Mouse (Mus musculus) G1E (cell line): ENCODE measurements around the gene Csnk2a2.

Experiments
- CTCF ChIP-seq: IDR thresholded peaks from 2 replicates; pipeline ENCODE4 v1.5.1; 2012; ENCODE audit warnings: low read depth, low read length, inconsistent platforms, mixed read lengths
- GATA1 ChIP-seq: IDR thresholded peaks from 2 replicates; pipeline ENCODE4 v1.6.1; 2012; ENCODE audit warnings: borderline replicate concordance, low read length, inconsistent platforms, mixed read lengths
- POLR2AphosphoS5 ChIP-seq: IDR thresholded peaks from 2 replicates; pipeline ENCODE4 v1.6.1; 2012; ENCODE audit warnings: low read depth, low read length, inconsistent platforms; ENCODE audit not compliant: insufficient replicate concordance

DNA sequence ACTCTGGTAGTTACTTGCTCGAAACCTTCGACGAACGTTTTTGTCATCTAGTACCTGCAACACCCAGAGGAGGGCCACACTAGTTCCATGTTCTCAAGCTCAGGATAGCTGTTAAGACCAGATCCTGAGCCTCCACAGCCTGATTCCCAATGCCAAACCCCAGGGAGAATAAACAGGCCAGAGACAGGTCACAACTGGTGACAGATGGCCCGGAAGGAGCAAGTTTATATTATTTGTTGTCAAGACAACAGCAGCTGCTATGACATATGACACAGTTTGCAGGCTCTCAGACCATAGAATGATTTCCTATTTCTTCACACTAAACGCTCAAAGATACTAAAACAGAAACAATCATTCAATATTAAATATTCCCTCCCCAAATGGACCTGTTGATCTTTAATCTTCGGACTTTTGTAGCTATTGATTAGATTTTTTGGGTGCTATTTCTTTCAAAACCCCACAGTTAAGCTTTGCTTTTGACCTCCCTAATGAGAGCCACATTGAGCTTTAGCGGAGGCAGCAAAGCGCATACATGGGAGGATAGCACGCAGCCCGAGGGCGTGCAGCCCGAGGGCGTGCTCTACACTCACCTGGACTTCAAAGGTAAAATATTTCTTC is 67.5 kb downstream of the Csnk2a2 start:
- TF ChIP-seq CTCF (no peak), GATA1 (no peak), POLR2AphosphoS5 (no peak)
